In the genomic region with DNA sequence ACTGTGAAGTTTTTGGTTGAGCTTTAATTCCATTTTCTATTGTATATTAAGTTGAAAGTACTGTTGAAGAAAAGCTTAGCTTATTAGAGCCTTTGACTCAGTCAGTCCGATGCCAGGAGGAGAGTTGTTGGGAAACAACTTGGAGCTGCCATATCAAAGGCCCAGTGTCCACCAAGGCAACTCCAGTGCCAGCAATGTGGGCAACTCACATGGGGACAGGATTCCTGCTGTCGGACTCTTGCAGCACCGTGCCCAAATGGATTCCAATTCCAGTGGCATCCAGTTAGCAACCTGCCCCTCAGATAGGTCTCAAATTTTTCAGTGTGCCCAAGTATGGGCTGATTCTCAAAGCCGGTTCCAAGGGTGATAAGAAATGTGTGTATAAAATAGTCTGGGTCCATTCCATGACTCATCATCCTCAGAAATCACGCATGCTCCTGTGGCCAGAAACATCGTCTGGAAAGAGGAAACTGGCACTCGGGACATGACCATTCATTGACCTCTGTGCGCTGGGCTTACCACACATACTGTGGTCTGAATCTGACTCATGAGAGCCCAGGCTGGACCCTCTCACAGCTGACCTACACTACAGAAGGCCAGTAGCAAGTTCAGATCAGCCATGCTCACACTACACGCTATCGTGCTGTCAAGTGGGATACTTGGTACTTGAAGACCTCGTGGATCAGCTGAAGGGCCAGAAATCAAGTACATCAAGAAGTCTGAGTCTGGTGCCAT, we compare ENCODE assay signal across 33 mouse cellular contexts. TPM values are rescaled to one million over a fixed set of nuclear protein-coding genes. Genes with fewer than 3 reads are reported as not detected.
DNase-seq lines count a peak whose midpoint lies in the region; ATAC-seq lines count a peak whose summit lies in the region.
"Had no signal": no experiment of that assay in that cellular context is flagged by ENCODE, and none has a peak within 500 bp of the region (broad histone marks: within the 10 kb centered on the region; RNA-seq: fewer than 3 reads in every experiment).

No protein-coding gene starts in this region.

- no peaks in the 10 kb centered on the region for H3K36me3 ChIP-seq in kidney, embryonic 16.5 days (ENCODE audit: insufficient read depth, low read length)
- H3K36me3 ChIP-seq: embryonic facial prominence, embryonic 10.5 days; embryonic facial prominence, embryonic 13.5 days; G1E; heart, embryonic 12.5 days; heart, embryonic 15.5 days had no signal

- no peak overlapping the region for H3K4me2 ChIP-seq in kidney, embryonic 16.5 days (replicated peaks; ENCODE audit: low read depth, low read length)
- H3K4me2 ChIP-seq: embryonic facial prominence, embryonic 13.5 days; forebrain, embryonic 13.5 days; heart, embryonic 12.5 days; heart, embryonic 15.5 days; hindbrain, embryonic 14.5 days had no signal

- H3K27ac ChIP-seq in kidney, embryonic 16.5 days (ENCODE audit: low read length) = no peak overlapping the region
- H3K27ac ChIP-seq: embryonic facial prominence, embryonic 10.5 days; embryonic facial prominence, embryonic 13.5 days; forebrain, embryonic 13.5 days; heart, embryonic 15.5 days; hindbrain, embryonic 14.5 days; hindbrain, postnatal 0 days had no signal

- peak; percentile 10 for DNase-seq in adrenal gland, postnatal 25 days
- DNase-seq in adrenal gland, adult 2 months = no peak
- no peak for DNase-seq in kidney, adult 9 months
- peak; percentile 87 for DNase-seq in adipocyte (ENCODE audit: low spot score)
- DNase-seq in lung, adult 18-20 months = no peak
- no peak for DNase-seq in spleen, postnatal 14 days (ENCODE audit: low spot score in 2 of 2)
- DNase-seq: B cell, adult 2 months; cerebellum, adult 11-12 months; cerebellum, adult 8-10 months; cerebellum, postnatal 36 days; embryo, embryonic 11 days; gastrocnemius, postnatal 10 days; gastrocnemius, postnatal 36 days; heart, adult 18-20 months; heart, postnatal 10 days; heart, postnatal 4 days; kidney, adult 2 months had no signal

- H3K9ac ChIP-seq in kidney, embryonic 16.5 days (replicated peaks; ENCODE audit: low read length) = no peak overlapping the region
- H3K9ac ChIP-seq: embryonic facial prominence, embryonic 13.5 days; forebrain, embryonic 13.5 days; heart, embryonic 12.5 days; heart, embryonic 15.5 days; hindbrain, embryonic 14.5 days had no signal

- 0 out of 2 replicates have a peak, but pooled peaks have one; percentile 12 for ATAC-seq in kidney, embryonic 16.5 days (ENCODE audit: low FRiP score, low TSS enrichment)
- ATAC-seq in monocyte, adult 5-6 weeks (replicated peaks; ENCODE audit: insufficient number of reproducible peaks, low FRiP score, low TSS enrichment, poor library complexity, severe bottlenecking) = 0 out of 2 replicates have a peak, but pooled peaks have one; percentile 19
- ATAC-seq: forebrain, embryonic 13.5 days; forebrain, embryonic 16.5 days; hindbrain, postnatal 0 days; inflammation-experienced regulatory T-cells, adult 6 months; intestine, postnatal 0 days; Patski had no signal

- H3K9me3 ChIP-seq in kidney, embryonic 16.5 days (ENCODE audit: low read length) = no peaks in the 10 kb centered on the region
- H3K9me3 ChIP-seq: embryonic facial prominence, embryonic 10.5 days; embryonic facial prominence, embryonic 13.5 days; forebrain, embryonic 13.5 days; G1E; heart, embryonic 15.5 days had no signal

- WGBS in kidney, embryonic 16.5 days = 87% methylated on average over 11 of the region's 11 CpGs

- H3K4me1 ChIP-seq in kidney, embryonic 16.5 days (ENCODE audit: insufficient read depth, low read length) = no peaks in the 10 kb centered on the region
- H3K4me1 ChIP-seq: embryonic facial prominence, embryonic 10.5 days; embryonic facial prominence, embryonic 13.5 days; forebrain, embryonic 13.5 days; heart, embryonic 12.5 days; heart, embryonic 15.5 days had no signal

- no peaks in the 10 kb centered on the region for H3K27me3 ChIP-seq in kidney, embryonic 16.5 days (ENCODE audit: insufficient read depth, low read length)
- H3K27me3 ChIP-seq: CH12.LX; embryonic facial prominence, embryonic 13.5 days; forebrain, embryonic 13.5 days; heart, embryonic 12.5 days; heart, embryonic 15.5 days; Patski had no signal

- H3K4me3 ChIP-seq in kidney, embryonic 16.5 days (ENCODE audit: low read length) = no peak overlapping the region
- H3K4me3 ChIP-seq: embryonic facial prominence, embryonic 10.5 days; embryonic facial prominence, embryonic 13.5 days; erythroblast, embryonic 14.5 days; forebrain, embryonic 13.5 days; heart, embryonic 12.5 days; heart, embryonic 15.5 days had no signal

RNA-seq across cellular contexts. Expression of a gene that starts 32.8 kb away (rescaled TPM):
- total RNA-seq in adrenal gland, postnatal 25 days (2021) = 206 and 209 TPM in 2 replicates
- total RNA-seq in adrenal gland, adult 2 months (2021) = 100 to 1,000 TPM; 175 to 199 TPM
- 0.47 and 0.56 TPM in 2 replicates for polyA plus RNA-seq in adrenal gland, adult 2 months (2012; rRNA removed)
- 625 and 637 TPM in 2 replicates for polyA plus RNA-seq in kidney, embryonic 16.5 days (2015; fragmentation: Nextera tagmentation; extraction: Ambion mirVana)
- total RNA-seq in monocyte, adult 5-6 weeks (2017) = 663 to 950 TPM (median 750 TPM) in 3 replicates

RNA-seq across cellular contexts. Expression of a gene that starts 56.9 kb away (rescaled TPM):
- total RNA-seq in adrenal gland, postnatal 25 days (2021) = 11.2 and 13.5 TPM in 2 replicates
- 10 to 100 TPM; 10.8 to 23.9 TPM for total RNA-seq in adrenal gland, adult 2 months (2021)
- 9.0 and 9.8 TPM in 2 replicates for polyA plus RNA-seq in adrenal gland, adult 2 months (2012; rRNA removed)
- polyA plus RNA-seq in kidney, embryonic 16.5 days (2015; fragmentation: Nextera tagmentation; extraction: Ambion mirVana) = 5.9 and 7.7 TPM in 2 replicates
- 0.19 TPM in 1 of 3 replicates, not detected in the others for total RNA-seq in monocyte, adult 5-6 weeks (2017)
- total RNA-seq: CH12.LX had no signal
- polyA plus RNA-seq: erythroblast, embryonic 14.5 days; G1E; inflammation-experienced regulatory T-cells, adult 6 months had no signal

Comparison
In these comparisons a context has a peak if more than half of its experiments do, and no peak if none do; other contexts are left out.
1. DNase-seq: peak in adrenal gland, postnatal 25 days (single experiment) and adipocyte (single experiment); none in adrenal gland, adult 2 months (single experiment), kidney, adult 9 months (single experiment), lung, adult 18-20 months (0 of 2) and spleen, postnatal 14 days (0 of 2).